Mouse (Mus musculus): Measurements from ENCODE around the gene Hist1h3e.

GRCm38 (mm10) chr13:23593051-23593770 is 31.0 kb upstream of the Hist1h3e start:
- peak; percentile 59 for TF ChIP-seq GATA1 (IDR thresholded peaks at IDR 0.05; ENCODE audit: low read length)
- TF ChIP-seq TAL1 (IDR thresholded peaks at IDR 0.05; ENCODE audit: low read length), result no peak
